Mouse (Mus musculus) cerebellum, adult 2 months (tissue): ENCODE results near the gene Rmnd1.

Experiments used
- CTCF ChIP-seq: fragments of 200-500 bp; IDR thresholded peaks from 2 replicates; pipeline ENCODE4 v1.5.1; 2011; ENCODE audit warnings: low read depth, mild to moderate bottlenecking, control low read depth, low read length, moderate library complexity, borderline replicate concordance; ENCODE audit not compliant: insufficient read depth
- POLR2A ChIP-seq: fragments of 200-500 bp; IDR thresholded peaks from 2 replicates; pipeline ENCODE4 v1.6.1; 2011; ENCODE audit warnings: low read length, control low read depth, borderline replicate concordance; ENCODE audit not compliant: insufficient read depth

DNA sequence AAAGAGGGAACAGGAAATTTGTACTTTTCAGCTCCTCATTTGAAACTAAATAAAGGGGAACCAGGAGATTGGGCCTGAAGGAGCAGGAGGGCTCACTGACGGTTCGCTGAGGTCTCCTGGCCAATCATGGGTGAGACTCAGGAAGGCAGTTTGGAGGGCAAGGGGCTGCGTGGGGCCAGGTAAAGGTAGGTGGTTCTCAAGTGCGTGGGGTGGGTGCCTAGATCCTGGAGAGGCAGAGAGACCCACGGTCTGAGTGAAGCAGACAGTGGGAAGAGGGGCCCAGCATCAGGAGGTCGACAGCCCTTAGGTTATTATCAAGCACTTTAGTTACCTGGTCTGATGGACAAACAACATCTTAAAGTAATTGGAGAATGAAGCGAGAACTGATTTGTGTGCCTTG, 57.9 kb downstream of the Rmnd1 start:
- TF ChIP-seq CTCF (no peak), POLR2A (no peak)
